Mouse (Mus musculus) natural killer cell, adult 2 months (primary cell): ENCODE data around the gene St5.

Experiments used
- DNase-seq, 2 experiments: peaks; one replicate each; pipeline ENCODE4 v3.0.0; 2022; ENCODE audit warnings: low spot score in 2 of 2

St5 gene

GRCm38 (mm10) chr7:109700213-109700612, 3.2 kb downstream of the St5 start:
- DNase-seq = no peak

GRCm38 (mm10) chr7:109695339-109695726, 8.1 kb downstream of the St5 start:
- DNase-seq = no peak

GRCm38 (mm10) chr7:109694576-109695338, 8.6 kb downstream of the St5 start:
- no peak for DNase-seq

GRCm38 (mm10) chr7:109690961-109691360, 12.4 kb downstream of the St5 start:
- no peak for DNase-seq

GRCm38 (mm10) chr7:109690101-109690500, 13.3 kb downstream of the St5 start:
- no peak for DNase-seq

GRCm38 (mm10) chr7:109686585-109687128, 16.7 kb downstream of the St5 start:
- no peak for DNase-seq

- DNase-seq = no peak
Observed at GRCm38 (mm10) chr7:109680879-109681278, 22.5 kb downstream of the St5 start.

GRCm38 (mm10) chr7:109680284-109680683, 23.1 kb downstream of the St5 start:
- no peak for DNase-seq

GRCm38 (mm10) chr7:109674944-109675628, 28.3 kb downstream of the St5 start:
- no peak for DNase-seq

GRCm38 (mm10) chr7:109671581-109672471, 31.6 kb downstream of the St5 start:
- peak in 1 of 2 experiments; percentile 1 for DNase-seq

GRCm38 (mm10) chr7:109669426-109670170, 33.8 kb downstream of the St5 start:
- DNase-seq = no peak

GRCm38 (mm10) chr7:109666664-109667063, 36.7 kb downstream of the St5 start:
- no peak for DNase-seq

GRCm38 (mm10) chr7:109662626-109663025, 40.8 kb downstream of the St5 start:
- no peak for DNase-seq

GRCm38 (mm10) chr7:109659278-109659677, 44.1 kb downstream of the St5 start:
- DNase-seq = no peak

- no peak for DNase-seq
Observed at GRCm38 (mm10) chr7:109657884-109658283, 45.5 kb downstream of the St5 start.

- DNase-seq = no peak
Observed at GRCm38 (mm10) chr7:109654871-109655270, 48.5 kb downstream of the St5 start.

GRCm38 (mm10) chr7:109648812-109649594, 54.4 kb downstream of the St5 start:
- no peak for DNase-seq

GRCm38 (mm10) chr7:109646574-109646973, 56.8 kb downstream of the St5 start:
- no peak for DNase-seq

- DNase-seq = no peak
Observed at GRCm38 (mm10) chr7:109643305-109643994, 60.0 kb downstream of the St5 start.

GRCm38 (mm10) chr7:109641963-109642362, 61.4 kb downstream of the St5 start:
- no peak for DNase-seq
